Mouse (Mus musculus) gastrocnemius, postnatal 14 days (tissue): ENCODE results near the gene Tppp. TPM values are rescaled to one million over a fixed set of nuclear protein-coding genes. Genes with fewer than 3 reads are reported as not detected.

Experiments used
- DNase-seq: peaks from one replicate; pipeline ENCODE4 v3.0.0; 2021; ENCODE audit warnings: mixed read lengths
- intact Hi-C: fragments of 180-260 bp; cut with DNase I; formaldehyde crosslinking; loops from one replicate; pipeline ENCODE4 v1.15.1; 2025; ENCODE audit warnings: low total_unique reads
- total RNA-seq, 2 experiments: library from RNA; stranded (reverse); gene quantifications; 2 replicates each; pipeline ENCODE4 v1.2.3; 2021

Gene Tppp
- total RNA-seq, 2 experiments from 2014 or later, result 5.8 to 5.9 TPM

GRCm38 (mm10) chr13:74073369-74073768 lies 64.2 kb downstream of the Tppp start:
- DNase-seq, result no peak
- intact Hi-C loops, result no loop called here

Other genes starting within 250 kb of the Tppp start
- 1 to 10 TPM; 1.6 to 2.2 TPM for gene Nkd2, start 161.8 kb upstream of the Tppp start, total RNA-seq
- under 1 TPM; 0.82 to 0.96 TPM for gene Trip13, start 71.6 kb upstream of the Tppp start, total RNA-seq
- gene Brd9, start 71.6 kb upstream of the Tppp start, total RNA-seq, result 10 to 100 TPM; 11.0 to 11.9 TPM
- not detected for gene Zdhhc11, start 45.6 kb upstream of the Tppp start, total RNA-seq
- 1 to 10 TPM; 1.6 to 2.6 TPM for gene Cep72, start 52.9 kb downstream of the Tppp start, total RNA-seq
- gene Slc9a3, start 112.0 kb downstream of the Tppp start, total RNA-seq, result 1 to 10 TPM in 1 of 2 experiments, under 1 TPM in 1; 0.55 to 1.3 TPM
- 10 to 100 TPM; 28.3 to 30.5 TPM for gene Exoc3, start 199.3 kb downstream of the Tppp start, total RNA-seq